Mouse (Mus musculus) liver, adult 2 months (tissue): ENCODE data around the gene Bicra.

Source experiments
- CTCF ChIP-seq: fragments of 200-500 bp; IDR thresholded peaks from 2 replicates; pipeline ENCODE4 v1.5.1; 2011; ENCODE audit warnings: low read depth, low read length, control low read depth
- POLR2A ChIP-seq: fragments of 200-500 bp; IDR thresholded peaks from 2 replicates; pipeline ENCODE4 v1.6.1; 2011; ENCODE audit warnings: low read length, control low read depth; ENCODE audit not compliant: insufficient read depth; ENCODE audit errors: extremely low read depth

- TF ChIP-seq CTCF (no peak), POLR2A (no peak)
These were observed 35.6 kb upstream of the Bicra start for GRCm38 (mm10) chr7:16083361-16083760.
